Mouse (Mus musculus) telencephalon, adult 2 months (tissue): ENCODE data around the gene Cope.

ENCODE experiments used
- DNase-seq: peaks from one replicate; pipeline ENCODE4 v3.0.0-alpha.2; 2011; ENCODE audit warnings: low read depth, low spot score

The Cope gene

GRCm38 (mm10) chr8:70309311-70309710, 7.0 kb downstream of the Cope start:
- DNase-seq: no peak

GRCm38 (mm10) chr8:70313399-70313798, 11.1 kb downstream of the Cope start:
- no peak for DNase-seq

- DNase-seq: no peak
Measured at GRCm38 (mm10) chr8:70315624-70316510, 13.5 kb downstream of the Cope start, which contains the start of gene Cers1. Cers1 (plus strand) TSS chr8:70315775.

GRCm38 (mm10) chr8:70316511-70317504, 14.5 kb downstream of the Cope start:
- peak; percentile 93 for DNase-seq

- no peak for DNase-seq
Measured at GRCm38 (mm10) chr8:70317872-70318271, 15.6 kb downstream of the Cope start.

GRCm38 (mm10) chr8:70323716-70324115, 21.4 kb downstream of the Cope start:
- no peak for DNase-seq

- DNase-seq: no peak
Measured at GRCm38 (mm10) chr8:70327512-70327911, 25.2 kb downstream of the Cope start.

- no peak for DNase-seq
Measured at GRCm38 (mm10) chr8:70329124-70329834, 27.0 kb downstream of the Cope start, which contains the start of gene Gdf1. Gdf1 (plus strand) TSS chr8:70329817.

- DNase-seq: no peak
Measured at GRCm38 (mm10) chr8:70329835-70330740, 27.8 kb downstream of the Cope start.

- no peak for DNase-seq
Measured at GRCm38 (mm10) chr8:70330741-70331364, 28.5 kb downstream of the Cope start.

- no peak for DNase-seq
Measured at GRCm38 (mm10) chr8:70331526-70331925, 29.2 kb downstream of the Cope start.

GRCm38 (mm10) chr8:70332070-70332877, 30.0 kb downstream of the Cope start:
- no peak for DNase-seq

- DNase-seq: no peak
Measured at GRCm38 (mm10) chr8:70332878-70333202, 30.5 kb downstream of the Cope start.

- DNase-seq: no peak
Measured at GRCm38 (mm10) chr8:70338931-70339330, 36.6 kb downstream of the Cope start.

- no peak for DNase-seq
Measured at GRCm38 (mm10) chr8:70340659-70341058, 38.3 kb downstream of the Cope start.

GRCm38 (mm10) chr8:70342007-70342406, 39.7 kb downstream of the Cope start:
- DNase-seq: no peak

- DNase-seq: no peak
Measured at GRCm38 (mm10) chr8:70343076-70343475, 40.8 kb downstream of the Cope start.

GRCm38 (mm10) chr8:70343696-70344095, 41.4 kb downstream of the Cope start:
- DNase-seq: no peak

- no peak for DNase-seq
Measured at GRCm38 (mm10) chr8:70344279-70344678, 42.0 kb downstream of the Cope start.
